Mouse (Mus musculus): ENCODE measurements around the gene Gm10521.
"Not testable (repeated sequence)": the region's sequence is repeated elsewhere in the genome, so short reads cannot be mapped to it uniquely, and the experiment has no call there.

The Gm10521 gene

DNA sequence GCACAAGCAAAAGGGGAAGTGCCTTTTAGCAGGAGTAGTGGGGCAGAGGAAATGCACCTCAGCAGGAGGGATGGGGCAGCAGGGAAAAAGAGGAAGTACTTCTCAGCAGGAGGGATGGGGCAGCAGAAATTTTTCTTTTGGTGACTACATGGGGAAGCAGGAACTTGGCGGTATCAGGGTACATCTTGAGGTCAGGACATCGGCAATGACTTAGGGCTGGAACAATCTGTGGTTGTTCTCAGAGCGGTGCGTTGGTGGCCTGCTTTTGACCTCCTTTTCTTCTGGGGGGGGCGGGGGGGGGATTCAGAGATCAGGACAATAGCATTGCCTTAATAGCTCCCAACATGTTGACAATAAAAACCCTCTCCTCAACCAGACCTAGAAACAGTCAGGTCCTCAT is at the start of gene Gm10521:
Gm10521 (plus strand) TSS at position 301 of the 400 bp plus-strand sequence.
- not testable (repeated sequence) for DNase-seq

DNA sequence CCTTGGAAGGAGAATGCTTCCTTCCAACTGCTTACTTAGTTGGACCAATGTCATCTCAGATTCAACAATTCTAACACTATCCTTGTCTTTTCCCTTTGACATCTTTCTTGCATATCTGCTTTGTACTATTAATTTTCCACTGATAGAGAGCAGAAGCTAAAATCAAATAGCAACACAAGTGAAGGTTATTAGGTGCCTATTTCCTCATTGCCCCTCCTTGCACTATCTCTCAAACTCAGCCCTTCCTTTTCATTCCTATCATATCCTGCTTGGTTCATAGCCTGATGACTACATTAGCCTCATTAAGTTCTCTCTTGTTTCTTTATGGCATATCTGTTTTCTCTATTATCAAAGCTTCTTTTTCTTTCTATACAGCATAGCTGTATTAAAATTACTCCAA is 47.3 kb upstream of the Gm10521 start:
- DNase-seq = no peak

DNA sequence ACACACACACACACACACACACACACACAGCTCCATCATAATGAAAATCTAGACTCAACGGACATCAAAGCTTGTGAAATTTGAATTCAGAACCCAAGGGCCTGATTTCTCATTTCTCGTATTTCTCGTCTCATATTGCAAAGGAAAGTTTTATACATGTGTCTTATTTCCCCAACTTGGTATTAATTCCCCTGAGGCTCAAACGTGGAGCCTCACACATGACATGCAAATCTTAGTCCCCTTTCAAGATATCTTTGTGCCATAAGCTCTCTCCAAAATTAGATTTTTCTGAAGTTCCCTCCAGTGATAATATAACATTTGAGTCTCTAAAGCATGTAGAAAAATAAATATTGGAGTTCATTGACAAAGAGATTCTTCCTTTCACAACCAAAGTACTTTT is 46.7 kb upstream of the Gm10521 start:
- no peak for DNase-seq

DNA sequence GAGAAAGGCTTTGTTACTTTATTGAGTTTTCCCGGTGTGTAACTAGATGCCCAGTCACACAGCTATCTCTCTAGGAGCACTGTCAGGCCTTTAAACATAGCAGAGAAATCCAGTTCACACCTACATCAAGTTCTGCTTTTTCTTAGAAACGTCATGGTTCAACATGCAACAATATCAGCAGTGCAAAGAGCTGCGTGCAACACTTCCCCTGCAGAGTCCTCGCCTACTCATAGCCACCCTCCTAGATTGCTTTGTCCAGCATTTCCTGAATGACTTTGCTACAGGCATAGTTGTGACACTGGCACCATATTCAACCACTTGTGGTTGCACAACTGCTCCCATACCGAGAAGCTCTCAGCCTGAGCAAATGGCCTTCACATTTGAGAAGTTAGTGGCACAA is 46.0 kb upstream of the Gm10521 start:
- DNase-seq = no peak

DNA sequence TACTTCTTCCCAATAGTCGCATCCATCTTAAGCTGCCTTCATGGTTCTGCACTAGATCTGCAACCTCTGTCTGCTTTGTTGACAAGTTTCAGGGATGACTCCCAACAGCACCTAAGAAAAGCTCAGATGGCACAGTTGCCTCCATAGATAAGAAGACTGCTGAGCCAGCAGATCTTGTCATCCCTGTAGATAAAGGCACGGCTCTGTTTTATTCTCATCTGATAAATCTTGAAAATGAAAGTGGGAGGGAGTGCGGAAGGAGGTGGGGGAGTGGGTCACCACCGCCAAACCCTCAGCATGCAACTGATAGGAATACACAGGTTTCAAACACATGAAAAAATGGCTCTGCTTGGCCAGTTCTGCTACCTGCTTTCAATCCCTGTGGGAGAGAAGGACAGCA is 30.0 kb upstream of the Gm10521 start:
- DNase-seq = no peak

DNA sequence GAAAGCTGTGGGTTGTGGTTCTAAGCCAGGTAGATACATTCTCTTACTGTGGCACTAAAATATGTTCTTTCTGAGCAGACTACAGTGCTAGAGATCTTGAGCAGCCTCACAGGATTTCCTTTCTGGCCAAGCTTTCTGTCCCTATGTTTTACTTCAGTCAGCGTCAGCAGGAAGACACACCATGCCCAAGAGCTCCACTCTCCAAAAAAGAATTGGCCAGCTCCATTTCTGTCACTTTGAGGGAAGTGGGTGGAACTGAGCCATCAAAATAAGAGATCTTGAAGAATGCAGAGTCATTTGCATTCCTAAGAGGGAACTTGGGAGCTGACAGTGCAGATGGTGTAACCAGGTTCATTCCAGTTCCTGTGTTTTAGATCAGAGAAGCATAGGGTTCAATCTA is 8.5 kb upstream of the Gm10521 start:
- DNase-seq = no peak

DNA sequence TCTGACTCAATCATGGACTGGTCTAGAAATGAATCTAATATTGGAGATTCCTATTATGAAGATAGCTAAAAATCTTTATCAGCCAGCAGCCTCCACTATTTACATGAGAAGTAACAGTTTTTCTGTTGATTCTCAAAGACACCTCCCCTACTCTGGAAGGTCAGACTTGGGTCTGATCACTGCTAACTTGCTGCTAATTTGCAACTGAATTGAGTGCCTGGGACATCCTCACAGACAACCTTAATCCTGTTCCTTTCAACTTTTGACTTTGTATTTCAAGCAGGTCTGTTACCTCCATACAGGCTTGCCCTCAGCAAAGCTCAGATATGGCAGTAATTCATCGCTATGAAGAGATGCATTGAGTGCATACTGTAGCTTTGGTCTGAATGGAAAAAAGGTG is 8.5 kb downstream of the Gm10521 start:
- no peak for DNase-seq

DNA sequence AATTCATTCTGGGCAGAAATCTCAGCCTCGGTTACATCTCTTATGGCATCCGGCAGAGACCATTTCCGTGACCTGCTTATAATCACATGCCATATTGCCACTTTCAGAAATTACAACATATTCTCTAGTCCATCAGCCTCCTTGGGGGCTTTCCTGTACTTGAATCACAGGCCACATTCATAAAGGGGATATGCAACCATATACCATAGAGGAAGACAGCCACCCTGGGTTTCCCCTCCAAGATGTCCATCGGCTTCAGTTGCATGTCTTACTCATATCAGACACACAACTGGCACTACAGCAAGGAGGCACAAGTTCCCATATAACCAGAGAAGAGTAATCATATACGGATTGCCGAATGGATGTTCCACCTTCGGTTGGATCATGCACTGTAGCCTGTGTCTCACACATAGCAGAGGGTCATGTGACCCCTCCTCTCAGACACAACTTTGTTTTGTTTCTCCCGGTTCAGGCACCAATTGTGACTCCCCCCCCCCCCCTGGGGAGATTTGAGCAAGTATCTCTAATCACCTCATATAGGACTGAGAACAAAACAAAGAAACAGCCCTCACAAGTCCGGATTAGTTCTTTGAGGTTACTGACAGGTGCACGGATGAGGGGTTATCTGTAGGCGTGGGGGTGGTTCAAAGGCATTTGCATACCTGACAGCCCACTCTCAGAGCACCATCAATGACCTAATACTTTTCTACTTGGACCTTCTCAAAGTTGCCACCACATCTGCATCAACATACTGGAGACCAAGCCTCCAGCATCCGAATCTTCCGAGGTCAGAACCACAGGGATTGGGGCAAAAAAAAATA is 20.4 kb downstream of the Gm10521 start:
- no peak for DNase-seq

DNA sequence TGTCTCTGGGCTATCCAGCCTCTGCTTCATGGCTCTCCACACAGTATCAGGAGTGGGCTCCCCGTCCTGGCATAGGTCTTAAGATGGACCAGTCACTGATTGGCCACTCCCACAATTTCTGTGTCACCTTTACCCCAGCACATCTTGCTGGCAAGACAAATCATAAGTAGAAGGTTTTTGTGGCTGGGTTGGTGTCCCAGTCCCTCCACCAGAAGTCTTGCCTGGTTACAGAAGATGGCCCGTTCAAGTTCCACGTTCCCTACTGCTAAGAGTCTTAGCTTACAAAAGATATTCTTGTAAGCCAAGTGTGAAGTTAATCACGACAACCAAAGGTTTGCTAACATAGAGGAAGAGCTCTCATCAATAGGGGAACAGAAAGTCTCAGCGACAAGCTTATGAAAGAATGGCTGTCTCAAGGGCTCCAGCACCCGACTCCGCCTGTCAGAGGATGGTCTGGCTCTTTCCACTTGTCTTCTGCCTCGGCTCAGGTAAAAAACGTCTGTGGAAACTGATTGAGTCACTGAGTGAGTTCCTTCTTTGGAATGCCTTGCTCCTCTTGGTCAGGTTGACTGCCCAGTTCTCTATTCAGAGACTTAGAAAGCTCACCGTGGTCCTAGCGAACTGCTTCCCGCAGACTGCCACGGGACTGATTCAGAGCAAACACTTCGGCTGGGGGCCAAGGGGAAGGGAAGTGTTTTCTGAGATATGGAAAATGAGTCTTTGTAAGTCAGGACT is 22.0 kb downstream of the Gm10521 start, which contains the start of gene Slamf6:
Slamf6 (plus strand) TSS at position 211 of the 735 bp plus-strand sequence.
- no peak for DNase-seq

DNA sequence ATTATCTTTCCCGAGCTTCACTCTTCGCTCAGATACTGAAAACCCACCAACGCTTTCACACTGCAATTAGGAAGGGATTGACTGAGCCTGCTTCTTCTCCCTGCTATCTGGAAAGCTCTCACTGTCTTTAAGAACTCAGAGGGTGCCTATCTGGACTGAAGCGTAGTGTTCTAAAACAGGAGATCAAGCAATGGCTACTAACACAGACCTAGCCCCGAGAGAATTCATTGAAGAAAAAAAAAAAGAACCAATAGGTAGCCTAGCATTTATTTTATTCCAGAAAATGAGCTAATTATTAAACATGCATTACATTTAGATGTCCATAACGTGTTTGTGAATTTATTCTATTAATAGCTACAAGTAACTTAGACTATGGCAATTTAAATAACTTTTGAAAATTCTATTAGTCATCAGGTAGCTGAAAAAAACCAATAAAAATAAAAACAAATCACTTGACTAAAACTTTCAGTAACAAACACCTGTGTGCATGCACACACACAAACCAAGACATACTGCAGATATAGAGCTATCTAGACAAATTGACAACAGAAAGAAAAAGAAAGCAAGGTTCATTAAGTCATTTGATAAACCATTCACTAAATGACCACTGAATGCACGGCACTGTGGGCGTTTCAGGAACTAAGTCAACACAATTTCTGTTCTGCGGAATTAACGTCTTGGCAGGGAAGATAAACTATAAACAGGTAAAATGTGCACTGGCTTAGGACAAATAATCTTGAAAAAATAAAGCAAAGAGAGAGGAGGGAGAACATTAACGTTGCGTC is 22.9 kb downstream of the Gm10521 start:
- no peak for DNase-seq

DNA sequence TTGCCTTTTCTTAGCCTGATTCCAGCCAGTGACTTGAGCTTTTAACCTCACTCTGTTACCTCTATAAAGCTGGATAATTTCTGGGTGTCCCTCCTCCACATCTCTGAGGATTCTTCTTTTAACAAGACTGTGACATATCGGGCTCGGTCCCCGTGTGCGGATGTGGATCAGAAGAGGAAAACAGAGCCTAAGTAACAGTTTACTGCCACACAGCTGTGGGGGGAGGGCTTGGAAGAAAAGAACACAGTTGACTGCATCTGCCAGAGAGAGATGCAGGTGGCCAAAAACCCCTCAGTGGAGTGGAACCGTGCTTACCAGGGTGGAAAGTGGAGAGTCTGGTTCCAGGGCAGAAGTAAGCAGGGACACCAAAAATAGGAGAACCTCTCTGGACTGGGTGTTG is 23.7 kb downstream of the Gm10521 start:
- DNase-seq = no peak

DNA sequence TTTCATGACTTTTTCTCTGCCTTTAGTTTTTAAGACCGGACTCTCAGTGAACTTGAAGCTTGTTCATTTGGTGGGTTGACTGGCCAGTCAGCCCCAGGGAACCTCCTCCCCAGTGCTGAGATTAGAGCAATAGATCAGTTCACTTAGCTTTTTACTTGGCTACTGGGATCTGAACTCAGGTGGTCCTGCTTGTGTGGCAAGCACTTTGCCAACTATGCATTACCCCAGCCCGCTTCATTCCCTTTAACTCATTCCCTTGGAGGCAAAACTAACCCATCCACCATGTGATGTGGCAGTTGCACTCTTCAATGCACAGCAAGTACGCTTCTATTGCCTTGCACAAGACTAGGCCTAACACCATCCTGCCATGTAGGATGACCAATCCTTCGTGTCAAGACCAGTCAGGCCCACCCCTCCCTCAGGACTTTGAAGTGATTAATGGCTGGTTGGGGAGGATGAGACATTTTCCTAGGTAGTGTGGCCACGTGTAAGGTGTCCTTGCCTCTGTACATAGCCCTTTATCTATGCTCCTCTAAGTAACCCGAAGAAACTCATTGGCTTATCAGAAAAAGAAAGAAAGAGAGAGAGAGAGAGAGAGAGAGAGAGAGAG is 24.5 kb downstream of the Gm10521 start:
- no peak for DNase-seq

DNA sequence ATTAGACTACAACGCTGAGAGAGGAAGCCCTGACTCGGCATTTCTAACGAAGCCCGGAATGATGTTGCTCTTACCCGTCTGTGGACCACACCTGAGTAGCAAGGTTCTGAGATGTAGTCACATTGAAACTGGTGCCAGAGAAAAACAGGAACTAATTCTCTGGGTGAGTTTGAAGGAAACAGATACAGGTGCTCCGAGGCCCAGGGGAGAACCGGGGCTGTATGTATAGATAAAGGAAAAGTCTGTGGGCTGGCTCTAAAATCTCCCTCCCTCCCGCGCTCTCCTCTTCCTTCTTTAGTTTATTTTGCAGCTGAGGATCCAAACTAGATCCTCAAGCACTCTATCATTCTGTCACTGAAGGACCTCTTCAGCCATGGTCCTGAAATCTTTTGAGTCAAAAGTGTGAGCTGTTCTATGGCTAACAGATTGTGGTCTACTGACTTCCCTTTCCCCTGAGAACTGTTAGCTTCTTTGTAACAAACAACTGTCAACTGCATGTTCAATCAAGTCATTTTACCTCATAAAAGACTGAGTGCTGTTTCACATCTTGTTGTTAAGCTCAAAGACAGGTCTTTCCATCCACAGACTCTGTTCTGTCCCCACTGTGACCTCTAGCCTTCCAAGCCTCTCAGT is 25.6 kb downstream of the Gm10521 start:
- no peak for DNase-seq

DNA sequence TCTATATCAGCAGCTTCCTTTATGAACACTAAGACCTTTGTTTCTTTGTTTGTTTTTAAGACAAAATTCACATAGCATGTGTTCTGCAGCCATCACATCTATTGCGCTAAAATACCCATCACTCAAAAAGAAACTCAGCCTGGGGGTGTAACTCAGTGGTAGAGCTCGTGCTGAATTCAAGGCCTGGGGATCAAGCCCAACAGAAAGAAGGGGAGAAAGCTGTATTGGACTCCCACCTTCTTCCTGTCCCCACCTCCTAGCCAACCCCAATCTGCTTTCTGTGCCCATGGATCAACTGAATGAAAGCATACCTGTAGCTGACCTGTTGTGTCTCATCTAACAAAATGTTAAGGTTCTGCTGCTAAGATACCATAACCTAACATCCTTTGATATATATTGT is 26.2 kb downstream of the Gm10521 start:
- DNase-seq = no peak

DNA sequence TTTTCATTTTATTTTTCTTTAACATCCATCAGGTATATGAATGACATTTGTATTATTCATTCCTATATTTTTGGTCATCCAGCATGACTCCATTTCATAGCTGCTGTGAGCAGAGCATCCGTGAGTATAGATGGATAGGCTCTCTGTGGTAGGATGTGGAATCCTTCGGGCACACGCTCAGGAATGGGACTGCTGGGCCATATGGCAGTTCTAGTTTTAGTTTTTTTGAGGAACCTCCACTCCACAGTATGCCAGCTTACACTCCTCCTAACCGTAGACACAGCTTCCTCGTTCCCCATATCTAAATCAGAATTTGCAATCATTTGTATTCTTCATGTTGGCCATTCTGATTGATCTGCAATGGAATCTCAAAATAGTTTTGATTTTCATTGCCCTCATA is 27.4 kb downstream of the Gm10521 start:
- no peak for DNase-seq

DNA sequence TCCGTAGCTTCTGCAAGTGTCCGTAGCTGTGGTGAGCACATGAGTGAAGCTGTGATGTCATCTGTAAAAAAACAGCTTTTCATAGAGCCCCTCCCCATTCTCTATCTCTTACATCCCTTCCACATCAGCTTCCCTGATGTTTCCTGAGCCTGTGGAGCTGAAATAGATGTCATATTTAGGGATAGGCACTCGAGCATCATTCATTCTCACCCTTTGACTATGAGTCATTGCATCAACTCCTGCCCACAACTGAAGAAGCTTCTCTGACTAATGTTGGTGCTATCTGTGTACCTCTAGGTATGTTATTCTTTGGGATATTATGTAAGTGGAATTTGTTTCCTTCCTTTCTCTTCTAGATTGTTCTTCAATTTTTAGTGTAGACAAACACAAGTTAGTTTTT is 29.4 kb downstream of the Gm10521 start:
- no peak for DNase-seq

DNA sequence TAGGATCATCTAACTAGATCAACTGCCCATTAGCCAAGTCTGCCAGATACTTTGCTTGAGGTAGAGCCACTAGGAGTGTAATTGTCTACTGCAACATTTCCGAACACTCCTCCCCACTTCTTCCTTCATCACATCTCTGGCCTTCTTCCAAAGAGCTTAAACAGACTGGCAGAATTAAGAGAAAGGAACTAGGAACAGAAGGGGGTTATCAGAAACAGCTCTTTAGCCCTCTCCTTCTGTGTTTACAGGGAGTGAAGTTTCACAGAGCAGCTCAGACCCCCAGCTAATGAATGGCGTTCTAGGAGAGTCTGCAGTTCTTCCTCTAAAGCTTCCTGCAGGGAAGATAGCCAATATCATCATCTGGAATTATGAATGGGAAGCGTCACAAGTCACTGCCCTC is 38.4 kb downstream of the Gm10521 start:
- no peak for DNase-seq

DNA sequence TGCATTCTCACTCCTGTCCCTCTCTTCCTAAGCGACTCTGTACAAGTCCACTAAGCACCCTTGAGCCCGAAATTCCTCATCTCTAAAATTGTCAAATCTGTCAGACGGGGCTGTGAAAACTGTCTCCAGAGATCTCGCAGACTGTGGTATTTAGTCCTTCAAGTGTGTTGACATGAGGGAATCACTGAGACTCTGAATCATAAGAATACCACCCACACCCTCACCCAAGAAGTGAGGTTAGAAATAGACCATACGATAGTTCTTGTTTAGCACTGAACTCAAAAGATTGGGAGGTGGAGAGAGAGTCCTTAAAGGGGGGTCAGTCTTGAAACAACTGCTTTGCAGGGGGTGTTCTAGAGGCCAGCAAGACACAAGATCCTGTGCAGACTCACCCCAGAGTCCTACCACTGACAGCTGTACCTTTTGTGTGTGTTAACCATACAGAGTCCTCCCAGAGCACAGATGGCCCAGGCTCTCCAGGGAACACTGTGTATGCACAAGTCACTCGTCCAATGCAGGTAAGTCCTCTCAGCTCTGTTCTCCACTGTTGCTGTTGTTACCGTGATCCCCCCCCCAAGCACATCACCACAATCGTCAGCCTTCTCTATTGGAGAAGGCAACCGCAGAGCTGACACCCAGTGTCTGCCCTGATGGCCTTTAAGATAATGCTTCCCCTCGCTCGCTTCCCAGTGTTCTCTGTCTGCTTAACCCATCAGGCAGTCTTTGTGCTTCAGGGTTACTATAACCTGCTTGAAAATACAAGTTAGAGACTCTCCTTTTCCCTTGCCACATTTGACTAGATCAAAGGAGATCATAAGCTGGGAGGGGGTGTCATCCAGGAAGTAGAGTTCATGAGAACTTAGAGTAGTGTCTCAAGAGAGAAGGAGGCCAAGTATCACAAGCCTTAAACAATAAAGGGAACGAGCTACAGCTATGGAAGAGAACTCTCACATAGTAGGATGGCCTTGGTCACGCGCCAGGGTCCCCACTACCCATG is 43.8 kb downstream of the Gm10521 start:
- no peak for DNase-seq

DNA sequence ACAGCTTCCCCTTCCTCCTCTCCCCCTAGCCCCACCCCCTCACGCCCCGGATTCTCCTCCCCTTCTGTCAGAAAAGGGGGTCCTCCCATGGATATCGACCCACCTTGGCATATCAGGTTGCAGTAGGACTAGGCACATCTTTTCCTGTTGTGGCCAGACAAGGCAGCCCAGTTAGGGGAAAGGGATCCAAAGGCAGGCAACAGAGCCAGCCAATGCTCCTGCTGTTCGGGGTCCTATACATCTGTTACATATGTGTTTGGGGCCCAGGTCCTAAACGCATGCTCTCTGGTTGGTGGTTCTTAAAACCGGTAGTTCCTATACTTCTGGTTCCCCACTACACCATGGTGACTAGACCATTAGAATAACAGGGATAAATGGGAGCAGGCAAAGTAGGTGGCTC is 45.2 kb downstream of the Gm10521 start:
- no peak for DNase-seq

DNA sequence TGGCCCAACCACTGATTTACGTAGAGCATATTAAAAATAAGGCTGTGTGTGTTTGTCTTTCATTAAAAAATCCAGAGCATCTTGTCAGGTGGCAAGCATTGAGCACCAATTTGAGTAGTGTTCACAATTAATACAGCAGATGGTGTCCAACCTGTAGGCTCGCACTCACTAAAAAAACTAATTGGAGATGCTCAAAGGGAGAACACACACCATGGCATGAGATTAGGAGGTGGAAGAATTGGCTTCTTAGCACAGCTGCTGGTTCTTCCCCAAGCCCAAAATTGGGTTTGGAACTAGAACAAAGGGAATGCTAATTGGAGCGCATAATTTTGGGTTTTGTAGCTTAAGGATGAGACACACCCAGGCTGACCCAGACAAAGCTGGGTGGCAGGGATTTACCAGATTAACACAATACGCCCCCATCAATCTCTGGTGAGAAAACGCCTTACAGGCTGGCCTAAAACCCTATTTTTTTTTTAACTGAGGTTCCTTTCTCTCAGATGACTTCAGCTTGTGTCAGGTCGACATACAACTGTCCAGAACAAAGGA is 51.1 kb downstream of the Gm10521 start:
- DNase-seq = no peak

Measured in right cerebral cortex, postnatal 4 days (tissue).